In the genomic region with DNA sequence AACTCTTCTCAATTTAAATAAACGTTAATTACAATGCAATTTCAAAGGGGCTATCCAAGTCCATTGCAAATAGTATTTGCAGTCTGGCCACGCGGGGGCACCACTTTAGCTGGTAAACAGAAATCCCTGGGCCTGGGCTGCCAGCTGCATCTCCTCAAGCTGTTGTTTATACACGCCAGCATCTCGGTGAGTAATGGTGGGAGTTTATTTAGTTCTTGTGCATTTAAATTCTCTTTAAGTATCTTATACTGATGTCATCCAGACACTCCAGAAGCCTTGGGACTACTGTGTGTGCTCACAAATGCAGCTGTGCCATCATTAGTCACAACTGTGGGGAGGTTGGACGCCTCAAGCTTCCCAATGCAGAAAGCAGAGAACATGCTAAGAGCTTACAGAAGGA, we compare ENCODE assay signal across 10 mouse cellular contexts. TPM values are rescaled to one million over a fixed set of nuclear protein-coding genes. Genes with fewer than 3 reads are reported as not detected.
DNase-seq lines count a peak whose midpoint lies in the region; ATAC-seq lines count a peak whose summit lies in the region.
"Had no signal": no experiment of that assay in that cellular context is flagged by ENCODE, and none has a peak within 500 bp of the region (broad histone marks: within the 10 kb centered on the region; RNA-seq: fewer than 3 reads in every experiment).

No protein-coding gene starts in this region.

- no peak overlapping the region for H3K4me2 ChIP-seq in heart, embryonic 12.5 days
- no peak overlapping the region for H3K4me2 ChIP-seq in intestine, embryonic 14.5 days (ENCODE audit: low read length)
- H3K4me2 ChIP-seq in stomach, embryonic 15.5 days: no peak overlapping the region
- H3K4me2 ChIP-seq: liver, embryonic 13.5 days had no signal

- WGBS in heart, embryonic 12.5 days: 19% methylated on average over 6 of the region's 6 CpGs
- WGBS in intestine, embryonic 14.5 days: 9% methylated on average over 6 of the region's 6 CpGs
- whole genome bisulfite sequencing in stomach, embryonic 15.5 days: 13% methylated on average over 6 of the region's 6 CpGs

- no peaks in the 10 kb centered on the region for H3K4me1 ChIP-seq in heart, embryonic 12.5 days (replicated peaks)
- 0 out of 2 replicates have a peak, but pooled peaks cover 3% of the 10 kb centered on the region for H3K4me1 ChIP-seq in intestine, embryonic 14.5 days (replicated peaks; ENCODE audit: control insufficient read depth, insufficient read depth, low read length)
- H3K4me1 ChIP-seq in stomach, embryonic 15.5 days: no peaks in the 10 kb centered on the region

- no peak overlapping the region for H3K9ac ChIP-seq in heart, embryonic 12.5 days
- no peak overlapping the region for H3K9ac ChIP-seq in intestine, embryonic 14.5 days (ENCODE audit: low read length)
- H3K9ac ChIP-seq in stomach, embryonic 15.5 days: no peak overlapping the region
- H3K9ac ChIP-seq: liver, embryonic 13.5 days had no signal

- H3K36me3 ChIP-seq in heart, embryonic 12.5 days: no peaks in the 10 kb centered on the region
- H3K36me3 ChIP-seq in intestine, embryonic 14.5 days (ENCODE audit: control insufficient read depth, insufficient read depth, low read length): no peaks in the 10 kb centered on the region
- H3K36me3 ChIP-seq in stomach, embryonic 15.5 days: no peaks in the 10 kb centered on the region
- H3K36me3 ChIP-seq: G1E; liver, embryonic 13.5 days had no signal

- H3K27ac ChIP-seq in heart, embryonic 12.5 days (ENCODE audit: poor library complexity, severe bottlenecking): no peak overlapping the region
- H3K27ac ChIP-seq in intestine, embryonic 14.5 days (ENCODE audit: low read depth): peak overlapping the region; percentile 77; the same call in 1 of the 2 replicates
- peak overlapping the region; percentile 42; the same call in 1 of the 2 replicates for H3K27ac ChIP-seq in stomach, embryonic 15.5 days
- H3K27ac ChIP-seq: liver, embryonic 13.5 days had no signal

- H3K4me3 ChIP-seq in heart, embryonic 12.5 days: no peak overlapping the region
- no peak overlapping the region for H3K4me3 ChIP-seq in intestine, embryonic 14.5 days (ENCODE audit: low read depth, low read length)
- no peak overlapping the region for H3K4me3 ChIP-seq in stomach, embryonic 15.5 days (replicated peaks)
- H3K4me3 ChIP-seq: liver, embryonic 13.5 days had no signal

- H3K27me3 ChIP-seq in heart, embryonic 12.5 days (replicated peaks): 0 out of 2 replicates have a peak, but pooled peaks cover 5% of the 10 kb centered on the region
- no peaks in the 10 kb centered on the region for H3K27me3 ChIP-seq in intestine, embryonic 14.5 days (replicated peaks; ENCODE audit: control insufficient read depth, insufficient read depth, low read length)
- H3K27me3 ChIP-seq in stomach, embryonic 15.5 days (replicated peaks): peaks cover 7% of the 10 kb centered on the region
- H3K27me3 ChIP-seq: liver, embryonic 13.5 days had no signal

- ATAC-seq in heart, embryonic 12.5 days (ENCODE audit: insufficient number of reproducible peaks, low FRiP score): no peak
- ATAC-seq in frontal cortex, adult (ENCODE audit: low TSS enrichment): peak; percentile 76
- ATAC-seq in intestine, embryonic 14.5 days (replicated peaks; ENCODE audit: low FRiP score, low TSS enrichment, low read depth): peak; percentile 77
- ATAC-seq in megakaryocyte-erythroid progenitor cell, adult 5-6 weeks (replicated peaks; ENCODE audit: low FRiP score, low TSS enrichment, poor library complexity, severe bottlenecking): 0 out of 2 replicates have a peak, but pooled peaks have one; percentile 61
- ATAC-seq in stomach, embryonic 15.5 days (ENCODE audit: insufficient read depth, low FRiP score, low read depth): peak; percentile 66; the same call in 1 of the 2 replicates

- H3K9me3 ChIP-seq in heart, embryonic 12.5 days (replicated peaks): no peaks in the 10 kb centered on the region
- no peaks in the 10 kb centered on the region for H3K9me3 ChIP-seq in intestine, embryonic 14.5 days (ENCODE audit: control insufficient read depth, low read length)
- no peaks in the 10 kb centered on the region for H3K9me3 ChIP-seq in stomach, embryonic 15.5 days
- H3K9me3 ChIP-seq: G1E; liver, embryonic 13.5 days had no signal

- DNase-seq in heart, adult 11 months: peak; percentile 96
- DNase-seq in cerebellum, adult 18-20 months: peak; percentile 73 to 75
- peak; percentile 87 for DNase-seq in intestine, embryonic 14.5 days (ENCODE audit: low spot score)
- peak; percentile 65 to 70 for DNase-seq in left cerebral cortex, adult 18-20 months (ENCODE audit: low spot score in 2 of 2)
- DNase-seq: liver, embryonic 13.5 days had no signal

RNA-seq across cellular contexts. Expression of gene Cpt2, which starts 13.9 kb away (rescaled TPM):
- 56.7 and 58.8 TPM in 2 replicates for polyA plus RNA-seq in heart, embryonic 12.5 days (2016; fragmentation: Nextera tagmentation; extraction: Ambion mirVana)
- 55.9 and 66.6 TPM in 2 replicates for polyA plus RNA-seq in intestine, embryonic 14.5 days (2014; fragmentation: Nextera tagmentation; extraction: Ambion mirVana)
- total RNA-seq in left cerebral cortex, adult 18-20 months (2021): 1 to 10 TPM; 4.8 to 5.3 TPM
- 48.6 and 51.8 TPM in 2 replicates for total RNA-seq in megakaryocyte-erythroid progenitor cell, adult 5-6 weeks (2014; fragmentation: Nextera tagmentation)
- total RNA-seq in megakaryocyte-erythroid progenitor cell, adult 5-6 weeks (2017): 25.6 and 44.4 TPM in 2 replicates
- polyA plus RNA-seq in stomach, embryonic 15.5 days (2015; fragmentation: Nextera tagmentation; extraction: Ambion mirVana): 58.7 and 62.0 TPM in 2 replicates

RNA-seq across cellular contexts. Expression of gene Slc1a7, which starts 30.8 kb away (rescaled TPM):
- not detected in 2 replicates for polyA plus RNA-seq in heart, embryonic 12.5 days (2016; fragmentation: Nextera tagmentation; extraction: Ambion mirVana)
- 0.16 and 0.30 TPM in 2 replicates for polyA plus RNA-seq in intestine, embryonic 14.5 days (2014; fragmentation: Nextera tagmentation; extraction: Ambion mirVana)
- under 1 TPM; 0.28 to 0.53 TPM for total RNA-seq in left cerebral cortex, adult 18-20 months (2021)
- not detected in 2 replicates for total RNA-seq in megakaryocyte-erythroid progenitor cell, adult 5-6 weeks (2014; fragmentation: Nextera tagmentation)
- not detected in 2 replicates for total RNA-seq in megakaryocyte-erythroid progenitor cell, adult 5-6 weeks (2017)
- polyA plus RNA-seq in stomach, embryonic 15.5 days (2015; fragmentation: Nextera tagmentation; extraction: Ambion mirVana): 0.08 and 0.21 TPM in 2 replicates
- polyA plus RNA-seq: G1E; liver, embryonic 13.5 days had no signal

RNA-seq across cellular contexts. Expression of gene 0610037L13Rik, which starts 47.7 kb away (rescaled TPM):
- 104 and 105 TPM in 2 replicates for polyA plus RNA-seq in heart, embryonic 12.5 days (2016; fragmentation: Nextera tagmentation; extraction: Ambion mirVana)
- polyA plus RNA-seq in intestine, embryonic 14.5 days (2014; fragmentation: Nextera tagmentation; extraction: Ambion mirVana): 129 and 134 TPM in 2 replicates
- total RNA-seq in left cerebral cortex, adult 18-20 months (2021): 10 to 100 TPM; 61.8 to 63.7 TPM
- total RNA-seq in megakaryocyte-erythroid progenitor cell, adult 5-6 weeks (2014; fragmentation: Nextera tagmentation): 51.1 and 53.5 TPM in 2 replicates
- 49.8 and 60.8 TPM in 2 replicates for total RNA-seq in megakaryocyte-erythroid progenitor cell, adult 5-6 weeks (2017)
- 115 and 118 TPM in 2 replicates for polyA plus RNA-seq in stomach, embryonic 15.5 days (2015; fragmentation: Nextera tagmentation; extraction: Ambion mirVana)

RNA-seq across cellular contexts. Expression of gene Magoh, which starts 57.8 kb away (rescaled TPM):
- polyA plus RNA-seq in heart, embryonic 12.5 days (2016; fragmentation: Nextera tagmentation; extraction: Ambion mirVana): 106 and 114 TPM in 2 replicates
- polyA plus RNA-seq in intestine, embryonic 14.5 days (2014; fragmentation: Nextera tagmentation; extraction: Ambion mirVana): 179 TPM in 2 replicates
- total RNA-seq in left cerebral cortex, adult 18-20 months (2021): 10 to 100 TPM; 39.4 to 42.4 TPM
- total RNA-seq in megakaryocyte-erythroid progenitor cell, adult 5-6 weeks (2014; fragmentation: Nextera tagmentation): 256 and 308 TPM in 2 replicates
- 300 and 428 TPM in 2 replicates for total RNA-seq in megakaryocyte-erythroid progenitor cell, adult 5-6 weeks (2017)
- polyA plus RNA-seq in stomach, embryonic 15.5 days (2015; fragmentation: Nextera tagmentation; extraction: Ambion mirVana): 181 and 193 TPM in 2 replicates
